Mouse (Mus musculus) c-Kit-positive CD71-positive TER-119-negative erythroid progenitor cells, embryonic 14.5 days (primary cell): ENCODE results near the gene Naip6.
"Not testable (repeated sequence)": the region's sequence is repeated elsewhere in the genome, so short reads cannot be mapped to it uniquely, and the experiment has no call there.

Experiments
- DNase-seq: peaks from one replicate; pipeline ENCODE4 v3.0.0-alpha.2; 2013; ENCODE audit warnings: low read depth

The Naip6 gene

DNA sequence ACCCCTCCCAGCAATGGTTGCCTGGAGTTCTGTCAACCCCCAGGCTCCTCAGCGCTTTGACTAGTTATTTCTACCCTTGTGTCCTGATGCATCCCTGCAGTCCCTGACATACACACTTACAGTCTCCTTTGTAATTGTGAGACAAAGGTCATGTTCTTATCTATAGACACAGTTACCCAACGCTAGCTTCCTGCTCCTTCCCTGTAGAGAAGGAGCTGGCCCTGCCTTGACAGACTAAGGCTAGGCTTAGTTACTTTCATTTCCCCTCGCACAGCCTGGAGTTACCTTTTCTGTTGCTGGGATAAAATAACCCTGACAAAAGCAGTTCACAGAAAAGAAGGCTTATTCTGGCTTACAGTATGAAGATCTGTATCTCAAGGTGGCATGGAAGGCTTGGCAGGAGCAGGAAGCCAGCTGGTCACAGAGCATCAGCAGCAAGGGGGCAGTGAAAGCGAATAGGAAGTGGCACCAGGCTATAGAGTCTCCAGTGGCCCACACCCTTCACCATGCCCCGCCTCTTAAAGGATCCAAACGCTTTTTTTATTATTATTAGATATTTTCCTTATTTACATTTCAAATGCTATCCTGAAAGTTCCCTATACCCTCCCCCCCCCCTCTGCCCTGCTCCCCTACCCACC lies at the start of gene Naip6:
Gene Naip6 (minus strand): TSS at position 419 of the 638 bp plus-strand sequence.
- not testable (repeated sequence) for DNase-seq

DNA sequence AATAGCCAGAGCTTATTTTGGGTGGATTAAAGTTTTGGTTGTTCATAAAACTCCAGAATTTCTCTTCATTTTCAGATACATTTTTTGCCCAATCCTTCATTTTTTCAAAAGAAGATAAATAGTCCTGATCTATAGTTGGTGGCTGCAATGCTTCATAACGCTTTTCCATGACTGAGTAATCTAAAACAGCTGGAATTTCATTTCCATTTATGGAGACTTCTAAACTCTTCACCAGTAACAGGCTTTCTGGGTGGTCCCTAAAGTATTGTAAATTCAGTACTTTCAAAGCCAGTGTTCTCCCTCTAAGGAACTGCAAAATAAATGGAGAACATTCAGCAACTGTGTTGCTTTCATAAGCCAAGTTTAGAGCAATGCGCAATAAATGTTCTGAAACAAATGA lies 34.8 kb upstream of the Naip6 start:
- not testable (repeated sequence) for DNase-seq

DNA sequence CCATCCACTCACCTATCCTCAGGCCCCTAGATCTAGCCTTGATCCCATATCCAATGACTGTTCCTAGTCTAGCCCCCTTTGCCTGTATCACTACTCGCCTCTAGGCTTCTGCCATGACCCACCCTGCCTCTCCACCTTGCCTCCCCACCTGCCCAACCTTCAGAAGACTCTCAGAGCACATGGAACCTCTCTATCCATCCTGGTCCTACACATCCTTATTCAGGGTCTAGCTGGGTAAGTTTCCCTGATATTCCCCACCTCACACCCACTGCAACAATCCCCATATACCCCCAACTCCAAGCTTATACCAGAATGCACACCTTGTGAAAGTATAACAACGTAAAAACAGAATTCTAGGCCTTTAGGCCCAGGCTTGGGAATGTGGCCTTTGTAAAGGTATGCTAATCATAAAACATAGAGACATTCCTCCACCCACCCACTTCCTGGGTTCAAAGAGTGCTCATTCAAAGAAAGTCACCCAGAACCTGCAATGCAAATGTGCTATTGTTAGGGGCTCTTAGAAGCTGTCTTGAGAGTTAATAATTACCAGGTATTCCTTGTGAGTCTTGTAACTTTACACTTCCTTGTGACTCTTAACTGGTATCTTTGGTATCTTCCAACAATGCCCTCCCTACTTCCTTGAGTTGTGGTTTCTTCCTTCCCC lies 32.2 kb upstream of the Naip6 start:
- DNase-seq = not testable (repeated sequence)

DNA sequence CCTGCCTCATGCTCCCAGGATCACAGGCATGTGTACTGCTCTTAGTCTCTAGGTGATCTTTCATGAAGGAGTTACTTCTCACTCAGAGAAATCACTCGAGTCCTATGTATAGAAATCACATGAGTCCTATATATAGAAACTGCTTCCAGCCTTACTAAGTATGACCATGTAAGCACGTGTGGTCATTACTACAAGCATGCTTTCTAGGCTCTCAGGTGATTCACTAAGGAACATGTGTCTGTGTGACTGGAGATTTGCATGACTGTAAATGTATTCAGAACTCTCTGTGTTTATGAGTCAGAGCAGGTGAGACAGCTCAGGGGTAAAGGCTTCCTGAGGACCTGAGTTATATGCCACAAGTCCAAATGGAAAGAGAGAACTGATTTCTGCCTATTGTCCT lies 24.3 kb upstream of the Naip6 start:
- DNase-seq = no peak

DNA sequence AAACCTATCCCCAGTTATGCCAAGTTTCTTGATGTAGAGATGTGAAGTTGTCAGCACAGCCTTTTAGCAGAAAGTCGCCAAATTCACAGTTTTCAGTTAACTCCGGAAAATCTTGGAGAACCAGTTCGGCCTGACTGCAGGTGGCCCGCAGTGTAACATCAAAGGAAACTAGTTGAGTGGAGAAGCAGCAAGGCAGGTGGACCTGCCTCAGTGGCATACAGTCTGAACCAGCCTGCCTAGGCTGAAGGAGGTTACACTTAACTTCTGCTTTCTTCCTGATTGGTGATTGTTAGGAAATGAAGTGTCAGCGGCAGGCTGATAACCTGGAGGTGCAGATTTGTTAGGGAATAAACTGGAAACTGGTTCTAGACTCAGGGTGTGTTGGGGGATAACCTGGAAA lies 14.3 kb upstream of the Naip6 start:
- DNase-seq = not testable (repeated sequence)

DNA sequence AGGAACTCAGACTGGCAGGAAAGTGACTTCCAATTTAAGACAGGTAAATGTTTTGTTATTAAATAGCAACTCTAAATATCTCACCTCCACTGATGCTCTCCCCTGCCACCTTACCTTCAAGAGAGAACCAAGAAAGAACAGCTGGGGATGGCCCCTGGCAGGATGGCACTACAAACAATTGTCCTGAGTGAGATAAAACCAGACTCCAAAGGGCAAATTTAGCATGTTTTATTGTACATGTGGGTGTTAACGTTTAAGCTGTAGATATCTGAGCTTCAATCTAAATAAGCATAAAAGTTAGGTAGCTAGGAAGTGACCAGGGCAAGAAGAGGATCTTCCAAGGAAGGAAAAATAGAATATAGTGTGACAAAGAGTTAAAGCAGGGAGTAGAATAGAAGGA lies 11.4 kb upstream of the Naip6 start:
- DNase-seq = not testable (repeated sequence)

DNA sequence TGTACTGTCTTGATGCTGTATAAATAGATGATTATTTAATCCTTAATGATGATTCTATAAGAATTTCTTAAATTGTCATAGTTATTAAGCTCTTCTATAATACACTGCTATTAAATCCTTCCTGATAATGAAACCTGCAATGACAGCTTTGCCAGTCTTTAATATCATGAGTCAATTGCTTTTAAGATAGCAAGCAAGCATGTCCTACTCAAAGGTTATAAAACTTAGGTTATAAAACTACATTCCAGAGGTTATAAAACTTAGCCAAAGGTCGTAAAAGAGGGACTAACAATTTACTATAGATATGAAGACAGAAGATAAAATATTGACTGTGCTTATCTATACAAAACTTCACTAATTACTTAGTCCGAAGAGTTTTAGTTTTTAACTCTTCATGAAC lies 10.6 kb upstream of the Naip6 start:
- DNase-seq = not testable (repeated sequence)

DNA sequence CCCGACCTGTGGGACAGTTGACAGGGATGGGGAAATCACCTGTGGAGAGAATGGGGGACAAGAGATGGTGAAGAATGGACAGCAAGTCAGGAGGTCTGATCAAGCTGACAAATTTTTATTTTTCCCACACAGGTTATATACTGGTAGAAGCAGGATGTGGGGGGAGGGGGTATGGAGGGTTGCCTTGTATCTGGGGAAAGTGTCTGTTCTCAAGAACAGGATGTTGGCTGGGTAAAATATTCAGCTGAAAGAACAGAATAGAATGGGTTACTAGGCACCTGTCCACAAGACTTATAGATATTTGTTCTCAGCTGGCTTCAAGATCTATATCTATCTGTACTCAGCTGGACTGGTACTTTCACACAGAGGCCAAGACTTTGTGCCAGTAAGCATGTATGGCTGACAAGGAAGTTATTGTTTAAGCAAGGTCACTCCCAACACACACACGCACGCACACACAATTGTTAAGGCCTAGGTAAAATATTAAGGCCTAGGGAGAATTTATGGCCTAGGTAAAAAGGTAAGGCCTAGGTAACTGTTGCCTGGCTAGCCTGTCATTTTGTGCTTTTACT lies 4.9 kb upstream of the Naip6 start:
- DNase-seq = not testable (repeated sequence)

DNA sequence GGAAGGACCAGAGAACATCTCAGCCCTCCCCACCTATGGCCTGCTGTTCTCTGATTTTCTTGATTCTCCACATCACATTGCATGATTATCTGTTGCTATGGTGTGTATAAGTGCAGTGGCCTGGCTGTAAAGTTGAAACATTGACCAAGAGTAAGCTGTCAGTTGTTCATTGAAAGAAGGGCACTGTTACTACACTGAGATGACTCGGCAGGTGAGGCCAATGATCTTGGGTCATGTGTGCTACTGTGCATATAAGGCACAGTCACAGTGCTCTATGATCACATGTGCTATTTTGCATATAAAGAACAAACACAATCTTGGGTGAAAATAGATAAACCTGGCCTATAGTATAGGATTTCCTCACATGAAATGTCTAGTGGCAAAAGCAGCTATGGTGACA lies 32.9 kb downstream of the Naip6 start:
- no peak for DNase-seq

DNA sequence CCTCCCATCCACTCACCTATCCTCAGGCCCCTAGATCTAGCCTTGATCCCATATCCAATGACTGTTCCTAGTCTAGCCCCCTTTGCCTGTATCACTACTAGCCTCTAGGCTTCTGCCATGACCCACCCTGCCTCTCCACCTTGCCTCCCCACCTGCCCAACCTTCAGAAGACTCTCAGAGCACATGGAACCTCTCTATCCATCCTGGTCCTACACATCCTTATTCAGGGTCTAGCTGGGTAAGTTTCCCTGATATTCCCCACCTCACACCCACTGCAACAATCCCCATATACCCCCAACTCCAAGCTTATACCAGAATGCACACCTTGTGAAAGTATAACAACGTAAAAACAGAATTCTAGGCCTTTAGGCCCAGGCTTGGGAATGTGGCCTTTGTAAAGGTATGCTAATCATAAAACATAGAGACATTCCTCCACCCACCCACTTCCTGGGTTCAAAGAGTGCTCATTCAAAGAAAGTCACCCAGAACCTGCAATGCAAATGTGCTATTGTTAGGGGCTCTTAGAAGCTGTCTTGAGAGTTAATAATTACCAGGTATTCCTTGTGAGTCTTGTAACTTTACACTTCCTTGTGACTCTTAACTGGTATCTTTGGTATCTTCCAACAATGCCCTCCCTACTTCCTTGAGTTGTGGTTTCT lies 45.9 kb downstream of the Naip6 start:
- DNase-seq = not testable (repeated sequence)

DNA sequence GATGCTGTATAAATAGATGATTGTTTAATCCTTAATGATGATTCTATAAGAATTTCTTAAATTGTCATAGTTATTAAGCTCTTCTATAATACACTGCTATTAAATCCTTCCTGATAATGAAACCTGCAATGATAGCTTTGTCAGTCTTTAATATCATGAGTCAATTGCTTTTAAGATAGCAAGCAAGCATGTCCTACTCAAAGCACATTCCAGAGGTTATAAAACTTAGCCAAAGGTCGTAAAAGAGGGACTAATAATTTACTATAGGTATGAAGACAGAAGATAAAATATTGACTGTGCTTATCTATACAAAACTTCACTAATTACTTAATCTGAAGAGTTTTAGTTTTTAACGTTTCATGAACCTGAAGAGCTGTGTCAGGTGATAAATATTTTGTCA lies 60.5 kb downstream of the Naip6 start:
- DNase-seq = not testable (repeated sequence)

DNA sequence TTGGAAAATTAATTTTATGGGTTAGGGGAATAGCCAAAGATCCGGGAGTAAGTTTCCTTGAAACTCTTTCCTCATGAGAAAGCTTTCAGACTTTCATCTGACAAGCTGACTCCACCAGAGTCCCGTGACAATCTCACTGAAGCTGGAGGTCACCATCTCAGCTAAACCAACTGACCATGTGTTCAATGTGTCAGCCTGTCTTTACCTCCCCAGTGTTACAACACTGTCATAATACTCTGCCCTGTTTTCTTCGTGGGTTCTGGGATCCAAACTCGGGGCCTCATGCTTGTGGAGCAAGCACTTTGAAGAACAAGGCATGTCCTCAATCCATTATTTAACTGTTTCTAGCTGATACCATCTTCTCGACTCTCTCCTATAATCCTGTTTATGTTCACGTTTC lies 61.5 kb downstream of the Naip6 start:
- DNase-seq = not testable (repeated sequence)

DNA sequence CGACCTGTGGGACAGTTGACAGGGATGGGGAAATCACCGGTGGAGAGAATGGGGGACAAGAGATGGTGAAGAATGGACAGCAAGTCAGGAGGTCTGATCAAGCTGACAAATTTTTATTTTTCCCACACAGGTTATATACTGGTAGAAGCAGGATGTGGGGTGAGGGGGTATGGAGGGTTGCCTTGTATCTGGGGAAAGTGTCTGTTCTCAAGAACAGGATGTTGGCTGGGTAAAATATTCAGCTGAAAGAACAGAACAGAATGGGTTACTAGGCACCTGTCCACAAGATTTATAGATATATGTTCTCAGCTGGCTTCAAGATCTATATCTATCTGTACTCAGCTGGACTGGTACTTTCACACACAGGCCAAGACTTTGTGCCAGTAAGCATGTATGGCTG lies 65.6 kb downstream of the Naip6 start:
- DNase-seq = not testable (repeated sequence)

DNA sequence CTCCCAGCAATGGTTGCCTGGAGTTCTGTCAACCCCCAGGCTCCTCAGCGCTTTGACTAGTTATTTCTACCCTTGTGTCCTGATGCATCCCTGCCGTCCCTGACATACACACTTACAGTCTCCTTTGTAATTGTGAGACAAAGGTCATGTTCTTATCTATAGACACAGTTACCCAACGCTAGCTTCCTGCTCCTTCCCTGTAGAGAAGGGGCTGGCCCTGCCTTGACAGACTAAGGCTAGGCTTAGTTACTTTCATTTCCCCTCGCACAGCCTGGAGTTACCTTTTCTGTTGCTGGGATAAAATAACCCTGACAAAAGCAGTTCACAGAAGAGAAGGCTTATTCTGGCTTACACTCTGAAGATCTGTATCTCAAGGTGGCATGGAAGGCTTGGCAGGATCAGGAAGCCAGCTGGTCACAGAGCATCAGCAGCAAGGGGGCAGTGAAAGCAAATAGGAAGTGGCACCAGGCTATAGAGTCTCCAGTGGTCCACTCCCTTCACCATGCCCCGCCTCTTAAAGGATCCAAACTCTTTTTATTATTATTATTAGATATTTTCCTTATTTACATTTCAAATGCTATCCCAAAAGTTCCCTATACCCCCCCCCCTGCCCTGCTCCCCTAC lies 70.5 kb downstream of the Naip6 start:
- not testable (repeated sequence) for DNase-seq

DNA sequence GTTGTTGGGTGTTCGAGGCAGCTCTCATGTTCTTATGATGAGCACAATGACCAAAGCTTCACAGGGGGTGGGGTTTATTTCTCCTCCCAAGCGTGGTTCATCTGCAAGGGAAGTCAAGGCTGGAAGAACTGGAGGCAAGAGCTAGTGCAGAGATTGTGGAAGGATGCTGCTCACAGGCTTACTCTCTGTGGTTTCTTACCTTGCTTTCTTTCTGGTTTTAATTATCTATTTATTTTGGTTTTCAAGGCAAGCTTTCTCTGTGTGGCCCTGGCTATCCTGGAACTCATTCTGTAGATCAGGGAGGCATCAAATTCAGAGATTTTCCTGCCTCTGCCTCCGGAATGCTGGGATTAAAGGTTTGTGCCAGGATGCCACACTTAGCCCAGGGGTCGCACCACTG lies 71.3 kb downstream of the Naip6 start, which contains the start of gene Naip5:
Gene Naip5 (minus strand): TSS at position 101 of the 400 bp plus-strand sequence.
- DNase-seq = not testable (repeated sequence)

DNA sequence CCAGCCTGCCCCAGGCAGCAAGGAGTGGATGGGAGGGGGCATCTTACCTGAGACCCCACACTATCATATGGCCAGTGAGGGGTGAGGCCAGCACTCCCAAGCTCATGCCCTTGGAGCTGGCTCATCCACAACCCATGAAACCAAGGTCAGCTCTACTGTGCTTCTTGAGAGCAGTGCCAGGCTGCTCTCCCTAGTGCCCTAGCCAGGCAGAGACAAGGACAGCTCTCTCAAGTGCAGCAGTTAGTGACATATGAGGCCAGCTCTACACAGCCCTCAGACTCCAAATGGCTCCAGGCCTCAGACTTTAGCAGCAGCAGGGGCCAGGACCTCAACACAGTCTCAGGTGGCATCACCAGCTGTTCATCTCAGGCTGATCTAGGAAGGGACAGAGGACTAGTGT lies 73.8 kb downstream of the Naip6 start:
- DNase-seq = no peak
